Mouse (Mus musculus): ENCODE measurements around the gene Cldn34b4.

Gene Cldn34b4

GRCm38 (mm10) chrX:76393050-76393449 lies at the start of gene Cldn34b4:
Cldn34b4 (plus strand) TSS chrX:76393350.
- no peak for DNase-seq
